Mouse (Mus musculus) kidney, embryonic 15.5 days (tissue): Measurements from ENCODE around the gene Rnf151. TPM values are rescaled to one million over a fixed set of nuclear protein-coding genes. Genes with fewer than 3 reads are reported as not detected.
A peak's percentile ranks its signal among the peaks of the same experiment; 100 is the strongest.

ENCODE experiments used
- ATAC-seq: fragments of 200-750 bp; cut with Nextera tagmentation; replicated peaks from 2 replicates; pipeline ENCODE4 v1.8.0; 2017; ENCODE audit warnings: moderate TSS enrichment; ENCODE audit not compliant: low FRiP score
- H3K27ac ChIP-seq: fragments of 300-500 bp; sonication (generic); 2 replicates; pipeline ENCODE4 v1.5.1; 2015; ENCODE audit warnings: mild to moderate bottlenecking, inconsistent platforms
- H3K27me3 ChIP-seq: fragments of 300-500 bp; sonication (generic); 2 replicates; pipeline ENCODE4 v1.6.1; 2015; ENCODE audit warnings: inconsistent platforms
- H3K36me3 ChIP-seq: fragments of 300-500 bp; sonication (generic); 2 replicates; pipeline ENCODE4 v1.6.1; 2015; ENCODE audit warnings: inconsistent platforms
- H3K4me1 ChIP-seq: fragments of 300-500 bp; sonication (generic); 2 replicates; pipeline ENCODE4 v1.6.1; 2015; ENCODE audit warnings: inconsistent platforms
- H3K4me2 ChIP-seq: fragments of 300-500 bp; sonication (generic); 2 replicates; pipeline ENCODE4 v1.6.1; 2015; ENCODE audit warnings: moderate library complexity, mild to moderate bottlenecking, inconsistent platforms
- H3K4me3 ChIP-seq: fragments of 300-500 bp; sonication (generic); replicated peaks from 2 replicates; pipeline ENCODE4 v1.5.1; 2015; ENCODE audit warnings: mild to moderate bottlenecking, inconsistent platforms
- H3K9ac ChIP-seq: fragments of 300-500 bp; sonication (generic); 2 replicates; pipeline ENCODE4 v1.6.1; 2015; ENCODE audit warnings: mild to moderate bottlenecking, inconsistent platforms
- H3K9me3 ChIP-seq: fragments of 300-500 bp; sonication (generic); replicated peaks from 2 replicates; pipeline ENCODE4 v1.6.1; 2016; ENCODE audit warnings: inconsistent platforms
- WGBS: fragments of 180-500 bp; shearing (Covaris S2); methylation state at CpG from one replicate; pipeline ENCODE4 v1.1.7; 2015; ENCODE audit warnings: mixed read lengths; 5-methylcytosine and 5-hydroxymethylcytosine counted together
- polyA plus RNA-seq: library from polyadenylated mRNA; unstranded; fragments of >200 nt; fragmentation: Nextera tagmentation; extraction: Ambion mirVana; gene quantifications from 2 replicates; pipeline ENCODE4 v1.2.1, GENCODE M21; 2015

Rnf151 gene
- 0.18 TPM in 1 of 2 replicates, not detected in the other for polyA plus RNA-seq

DNA sequence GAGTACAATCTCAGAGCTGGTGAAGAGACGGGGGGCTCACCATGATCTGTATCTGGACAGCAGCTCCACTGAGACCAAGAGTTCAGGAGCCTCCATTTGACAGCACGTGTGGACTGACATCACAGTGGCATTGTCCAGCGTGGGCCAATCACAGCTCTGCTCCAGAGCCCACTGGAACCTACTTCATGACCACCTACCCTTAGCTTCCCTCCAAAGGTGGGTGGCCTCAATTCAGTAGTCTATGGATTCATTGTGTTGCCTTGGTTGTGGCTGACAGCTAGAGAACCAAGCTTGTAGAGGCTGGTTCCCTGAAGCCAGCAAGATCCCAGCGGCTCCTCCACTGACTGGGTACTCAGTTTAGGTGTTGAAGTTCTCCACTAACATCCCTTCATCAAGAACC is at the start of gene Rnf151, which contains the start of gene Rps2:
Rnf151 (minus strand) TSS at position 121 of the 400 bp plus-strand sequence.
Rps2 (plus strand) TSS at position 174 of the 400 bp plus-strand sequence.
- no peak for ATAC-seq
- H3K4me3 ChIP-seq = peak within 1 kb of the TSS; percentile 98
- 78% methylated on average over 4 of the region's 4 CpGs for WGBS
- no peaks in the 10 kb centered on the region for H3K27me3 ChIP-seq
- no peaks in the 10 kb centered on the region for H3K9me3 ChIP-seq
- H3K27ac ChIP-seq = peak within 1 kb of the TSS; percentile 94; the same call in 1 of the 2 replicates
- peaks cover 40% of the 10 kb centered on the region for H3K4me1 ChIP-seq
- H3K4me2 ChIP-seq = peak within 1 kb of the TSS; percentile 70
- peaks cover 44% of the 10 kb centered on the region for H3K36me3 ChIP-seq
- H3K9ac ChIP-seq = peak within 1 kb of the TSS; percentile 96; the same call in 1 of the 2 replicates

DNA sequence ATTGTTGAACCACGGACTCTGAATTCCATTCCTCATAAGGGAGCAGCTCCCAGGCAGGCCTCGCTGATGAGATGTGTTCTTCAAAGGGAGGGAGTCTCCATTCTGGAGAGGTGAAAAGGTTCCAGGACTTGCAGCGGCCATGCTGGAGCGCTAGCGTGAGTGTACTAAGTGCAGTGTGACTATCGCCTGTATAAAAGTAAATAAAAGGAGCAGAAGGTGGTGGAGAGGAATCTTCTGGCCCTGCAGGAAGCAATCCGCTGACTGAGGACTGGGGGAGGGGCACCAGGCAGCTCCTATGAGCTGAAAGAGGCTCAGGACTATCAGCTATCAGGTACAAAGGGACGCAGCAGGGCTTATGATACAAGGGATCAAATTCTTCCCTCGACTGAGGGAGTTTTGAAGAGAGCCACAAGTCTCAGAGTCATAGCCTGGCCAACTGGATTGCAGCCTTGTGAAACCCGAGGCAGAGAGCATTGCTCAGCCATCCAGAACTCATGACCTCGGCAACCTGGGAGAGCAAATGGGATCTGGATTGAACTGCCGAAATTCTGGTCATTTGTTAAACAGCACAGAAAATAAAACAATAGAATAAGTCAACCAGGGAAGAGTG is 48.5 kb upstream of the Rnf151 start:
- peak overlapping the region; percentile 35 for H3K4me2 ChIP-seq
- H3K36me3 ChIP-seq = no peaks in the 10 kb centered on the region
- 9% methylated on average over 12 of the region's 12 CpGs for WGBS
- H3K9me3 ChIP-seq = no peaks in the 10 kb centered on the region
- peaks cover 63% of the 10 kb centered on the region for H3K4me1 ChIP-seq
- H3K4me3 ChIP-seq = no peak overlapping the region
- H3K27me3 ChIP-seq = no peaks in the 10 kb centered on the region
- H3K9ac ChIP-seq = no peak overlapping the region
- ATAC-seq = peak; percentile 55
- peak overlapping the region; percentile 90 for H3K27ac ChIP-seq

DNA sequence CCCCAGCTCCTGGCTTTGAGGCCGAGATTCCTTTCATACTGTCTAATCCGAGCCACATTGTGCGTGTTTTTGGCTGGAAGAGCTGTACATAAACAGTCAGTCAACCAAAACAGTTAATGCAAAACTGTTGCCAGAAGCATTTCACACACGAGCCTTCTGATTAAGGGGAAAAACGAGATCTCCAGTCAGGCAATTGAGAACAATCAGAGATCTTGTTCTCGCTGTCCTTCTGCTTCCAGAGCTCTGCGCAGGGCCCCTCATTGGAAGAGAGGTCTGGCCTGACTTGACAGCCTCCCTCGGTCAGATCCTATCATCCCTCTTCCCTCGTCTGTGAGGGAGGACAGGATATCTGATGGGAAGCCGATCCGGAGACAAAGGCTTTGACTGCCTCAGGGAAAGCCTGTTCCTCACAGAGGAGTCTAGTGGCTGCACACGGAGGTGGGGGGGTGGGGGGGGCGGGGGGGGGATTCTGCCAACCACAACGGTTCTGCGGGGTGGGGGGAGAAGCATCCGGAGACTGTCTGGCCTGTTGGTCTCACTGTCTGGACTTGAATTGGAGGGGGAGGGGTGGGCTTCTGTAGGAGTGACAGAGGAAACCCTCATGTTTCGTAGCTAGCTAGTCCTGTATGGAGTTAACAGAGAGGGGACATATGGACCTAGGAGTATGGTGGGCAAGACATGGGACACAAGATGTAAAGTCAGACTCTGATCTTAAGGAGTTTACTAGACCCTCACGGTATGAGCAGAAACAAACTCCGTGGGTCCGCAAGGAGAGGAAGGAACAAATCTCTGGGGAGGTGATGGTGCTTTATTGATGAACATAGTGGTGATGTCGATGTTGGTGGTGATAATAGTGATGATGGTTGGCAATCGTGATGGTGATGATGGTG is 47.4 kb upstream of the Rnf151 start:
- no peak overlapping the region for H3K4me3 ChIP-seq
- peak overlapping the region; percentile 90 for H3K27ac ChIP-seq
- no peaks in the 10 kb centered on the region for H3K36me3 ChIP-seq
- no peaks in the 10 kb centered on the region for H3K9me3 ChIP-seq
- H3K4me2 ChIP-seq = peak overlapping the region; percentile 36
- WGBS = 31% methylated on average over 21 of the region's 22 CpGs
- H3K27me3 ChIP-seq = no peaks in the 10 kb centered on the region
- 0 out of 2 replicates have a peak overlapping the region, but pooled peaks have one; percentile 23 for H3K9ac ChIP-seq
- peaks cover 73% of the 10 kb centered on the region for H3K4me1 ChIP-seq
- ATAC-seq = peak; percentile 37

DNA sequence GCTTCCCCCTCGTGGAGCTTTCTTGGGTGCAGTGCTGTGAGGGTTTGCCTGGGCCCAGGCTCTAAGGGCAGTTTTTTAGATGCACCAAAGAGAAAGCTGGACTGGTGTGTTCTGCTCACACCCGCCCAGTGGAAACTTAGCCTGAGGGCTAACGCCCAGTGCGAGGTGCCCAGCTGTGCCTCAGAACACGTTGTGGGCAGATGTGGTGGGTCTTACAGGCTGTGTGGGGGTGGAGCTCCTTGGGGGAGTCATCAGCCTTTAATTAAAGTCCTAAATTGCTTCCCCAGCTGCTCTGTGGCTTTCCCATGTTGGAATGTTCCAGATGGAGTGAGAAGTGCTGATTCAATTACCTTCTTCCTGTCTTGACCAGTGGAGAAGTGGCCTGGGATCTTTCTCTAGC is 43.3 kb upstream of the Rnf151 start:
- Histone ChIP-seq H3K9ac (no peak overlapping the region), H3K4me1 (peaks cover 50% of the 10 kb centered on the region), H3K9me3 (no peaks in the 10 kb centered on the region), H3K36me3 (no peaks in the 10 kb centered on the region), H3K4me3 (no peak overlapping the region), H3K27me3 (peaks cover 2% of the 10 kb centered on the region; the same call in 1 of the 2 replicates), H3K4me2 (no peak overlapping the region), H3K27ac (peak overlapping the region; percentile 77)
- WGBS = 32% methylated on average over 5 of the region's 5 CpGs
- peak; percentile 30 for ATAC-seq

DNA sequence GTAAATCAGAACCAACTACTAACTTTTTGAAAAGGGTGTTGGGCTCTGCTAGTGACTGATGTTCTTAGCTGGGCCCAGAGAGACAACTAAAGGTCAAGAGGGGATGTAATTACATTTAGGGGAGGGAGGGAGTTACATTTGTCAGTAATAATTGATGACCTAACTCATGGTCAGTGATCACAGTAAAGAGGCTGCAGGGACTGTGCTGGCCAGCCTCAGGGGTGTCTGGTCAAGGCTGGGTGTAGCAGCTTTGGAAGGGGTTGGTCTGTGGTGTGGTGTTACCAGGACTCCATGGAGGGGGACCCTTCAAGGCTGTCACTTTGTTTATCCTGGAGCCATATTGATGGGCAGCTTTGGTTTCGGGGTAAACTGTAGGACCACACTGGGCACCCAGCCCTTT is 39.5 kb upstream of the Rnf151 start:
- ATAC-seq = peak; percentile 54

DNA sequence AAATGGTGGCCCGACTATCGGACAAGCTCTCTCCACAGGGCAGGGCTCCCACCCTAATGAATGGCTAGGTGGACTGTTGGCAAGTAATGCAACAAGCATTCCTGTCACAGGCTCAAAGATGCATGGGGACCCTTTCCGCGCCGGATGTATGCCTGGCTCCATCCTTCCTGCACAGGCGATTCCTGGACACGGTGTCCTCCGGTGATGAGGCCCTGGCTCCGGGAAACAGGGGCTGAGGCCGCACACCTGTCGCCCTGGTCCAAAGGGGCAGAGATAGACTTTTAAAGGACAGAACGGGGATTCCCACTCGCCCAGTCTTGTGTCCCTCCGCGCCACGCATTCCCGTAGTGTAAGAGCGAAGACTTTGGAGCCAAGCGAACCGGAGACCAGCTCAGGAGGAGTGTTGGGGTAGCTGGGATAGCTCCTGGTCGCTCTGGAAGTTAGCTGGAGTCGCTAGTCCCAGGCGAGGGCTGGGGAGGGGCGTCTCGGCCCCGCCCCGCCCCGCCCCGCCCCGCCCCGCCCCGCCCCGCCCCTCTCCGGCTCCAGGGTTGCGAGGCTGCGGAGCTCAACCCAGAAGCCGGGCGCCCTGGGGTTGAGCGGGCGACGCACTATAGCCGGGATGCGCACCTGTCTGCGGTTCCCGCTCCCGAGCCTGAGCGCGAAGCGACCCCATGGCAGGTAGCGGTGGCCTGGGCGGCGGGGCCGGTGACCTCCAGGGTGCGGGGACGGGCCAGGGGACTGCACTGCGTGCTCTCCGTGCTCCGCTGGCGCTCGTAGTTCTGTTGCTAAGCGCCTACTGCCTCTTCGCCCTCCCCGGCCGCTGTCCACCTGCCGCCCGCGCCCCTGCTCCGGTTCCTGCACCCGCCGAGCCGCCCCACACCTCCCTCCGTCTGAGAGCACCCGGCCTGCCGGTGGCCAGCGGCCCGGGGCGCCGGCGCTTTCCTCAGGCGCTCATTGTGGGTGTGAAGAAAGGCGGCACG is 34.8 kb upstream of the Rnf151 start, which contains the start of gene Hs3st6:
Hs3st6 (plus strand) TSS at position 574 of the 980 bp plus-strand sequence.
- peak within 1 kb of the TSS; percentile 99 for H3K4me2 ChIP-seq
- H3K27ac ChIP-seq = peak within 1 kb of the TSS; percentile 51; the same call in 1 of the 2 replicates
- no peaks in the 10 kb centered on the region for H3K36me3 ChIP-seq
- peak within 1 kb of the TSS; percentile 65 for H3K4me3 ChIP-seq
- H3K9me3 ChIP-seq = no peaks in the 10 kb centered on the region
- ATAC-seq = peak; percentile 89
- H3K4me1 ChIP-seq = peaks cover 36% of the 10 kb centered on the region
- H3K27me3 ChIP-seq = peaks cover 64% of the 10 kb centered on the region
- under 1% methylated on average over 77 of the region's 82 CpGs for WGBS
- H3K9ac ChIP-seq = peak within 1 kb of the TSS; percentile 52

More for the DNA sequence above, 39.5 kb upstream of the Rnf151 start:
- H3K4me3 ChIP-seq = no peak overlapping the region
- H3K27me3 ChIP-seq = peaks cover 38% of the 10 kb centered on the region
- no peak overlapping the region for H3K4me2 ChIP-seq
- H3K9me3 ChIP-seq = no peaks in the 10 kb centered on the region
- H3K4me1 ChIP-seq = peaks cover 56% of the 10 kb centered on the region
- H3K9ac ChIP-seq = no peak overlapping the region
- 0 out of 2 replicates have a peak overlapping the region, but pooled peaks have one; percentile 1 for H3K27ac ChIP-seq
- no peaks in the 10 kb centered on the region for H3K36me3 ChIP-seq
- 59% methylated on average over 1 of the region's 1 CpGs for WGBS

DNA sequence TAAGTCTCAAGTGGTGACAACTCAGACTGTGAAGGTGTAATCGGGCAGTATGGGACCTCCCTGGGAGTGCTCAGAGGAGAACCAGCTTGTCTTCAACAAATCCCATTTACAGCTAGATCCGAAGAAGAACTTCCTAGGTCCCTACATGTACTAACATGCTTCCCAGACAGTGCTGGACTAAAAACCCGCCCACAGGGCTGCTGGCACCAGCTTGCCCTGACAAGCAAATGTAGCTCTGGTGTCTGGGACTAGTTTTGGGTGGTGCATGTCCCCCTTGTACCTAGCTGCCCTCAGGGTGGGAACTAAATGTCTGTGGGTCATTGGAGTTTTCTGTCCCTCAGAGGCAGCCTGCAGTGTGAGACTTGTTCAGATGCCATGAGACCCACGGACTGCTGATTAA is 33.7 kb upstream of the Rnf151 start:
- no peak overlapping the region for H3K9ac ChIP-seq
- H3K27ac ChIP-seq = no peak overlapping the region
- no peaks in the 10 kb centered on the region for H3K36me3 ChIP-seq
- no peaks in the 10 kb centered on the region for H3K9me3 ChIP-seq
- WGBS = 34% methylated on average over 4 of the region's 4 CpGs
- H3K27me3 ChIP-seq = peaks cover 64% of the 10 kb centered on the region
- H3K4me2 ChIP-seq = 0 out of 2 replicates have a peak overlapping the region, but pooled peaks have one; percentile 12
- peaks cover 42% of the 10 kb centered on the region for H3K4me1 ChIP-seq
- H3K4me3 ChIP-seq = no peak overlapping the region
- no peak for ATAC-seq

DNA sequence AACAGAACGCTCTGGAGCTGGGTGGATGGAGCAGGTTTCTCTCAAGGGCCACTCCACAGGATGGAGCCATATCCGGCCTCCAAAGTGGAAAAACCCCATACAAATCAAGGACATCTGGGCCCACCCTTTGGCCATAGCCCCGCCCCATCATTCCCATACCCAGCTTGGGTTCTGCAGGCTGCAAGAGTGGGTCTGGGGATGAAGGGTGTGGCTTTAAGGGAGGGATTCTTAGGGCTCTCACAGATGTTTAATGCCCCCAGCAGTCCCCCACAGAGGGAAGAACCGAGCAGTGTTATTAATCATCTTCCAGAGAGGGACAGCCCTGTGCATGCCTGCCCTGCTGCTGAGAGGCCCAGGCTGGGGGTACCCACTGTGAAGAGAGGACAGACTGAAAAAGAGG is 29.1 kb upstream of the Rnf151 start:
- WGBS = 34% methylated on average over 4 of the region's 4 CpGs
- 0 out of 2 replicates have a peak, but pooled peaks have one; percentile 55 for ATAC-seq

DNA sequence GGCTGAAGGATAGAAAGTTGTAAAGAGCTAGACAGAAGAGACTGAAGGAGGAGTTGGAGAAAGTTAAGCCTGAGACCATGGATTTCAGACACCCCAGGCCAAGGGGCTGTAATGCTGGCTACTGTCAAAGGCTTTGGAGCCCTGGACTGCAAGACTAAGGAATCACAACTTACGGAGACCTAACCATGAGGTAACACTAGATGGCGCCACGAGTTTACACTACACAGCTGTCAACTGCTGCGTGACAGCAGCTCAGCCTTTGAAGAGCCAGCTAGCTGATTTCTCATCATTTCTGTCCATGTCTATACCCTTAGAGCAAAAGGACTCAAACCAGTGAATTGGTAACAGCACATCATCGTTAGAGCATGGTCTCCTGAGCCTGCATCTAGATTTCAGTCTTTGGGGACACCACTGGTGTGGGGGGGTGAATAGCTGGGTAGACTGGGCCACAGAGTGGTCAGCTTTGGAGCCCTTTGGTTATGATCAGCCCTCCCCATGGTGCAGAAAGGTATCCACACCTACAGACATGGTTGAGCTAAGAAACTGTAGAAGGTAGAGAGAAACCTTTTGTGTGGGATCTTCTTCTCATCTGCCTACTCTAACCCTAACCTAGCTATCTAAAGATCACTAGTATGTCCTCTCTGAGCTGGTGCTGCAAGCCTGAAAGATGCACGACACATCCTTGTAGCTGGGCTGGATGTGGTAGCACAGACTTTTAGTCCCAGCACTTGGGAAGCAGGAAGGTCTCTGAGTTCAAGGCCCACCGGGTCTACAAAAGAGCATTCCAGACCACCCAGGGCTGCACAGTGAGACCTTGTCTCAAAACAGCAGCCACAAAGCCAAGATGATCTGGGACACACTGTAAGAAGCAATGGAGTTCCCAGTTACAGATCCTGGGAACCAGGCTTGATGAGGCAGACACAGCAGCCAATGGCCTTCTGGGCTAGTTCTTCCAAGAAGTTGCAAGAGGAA is 27.9 kb upstream of the Rnf151 start:
- WGBS = 20% methylated on average over 7 of the region's 7 CpGs
- no peak overlapping the region for H3K4me3 ChIP-seq
- H3K9ac ChIP-seq = no peak overlapping the region
- peak; percentile 79 for ATAC-seq
- H3K4me2 ChIP-seq = no peak overlapping the region
- peaks cover 11% of the 10 kb centered on the region for H3K27me3 ChIP-seq
- H3K9me3 ChIP-seq = no peaks in the 10 kb centered on the region
- H3K36me3 ChIP-seq = peaks cover 18% of the 10 kb centered on the region
- H3K27ac ChIP-seq = no peak overlapping the region
- H3K4me1 ChIP-seq = peaks cover 12% of the 10 kb centered on the region

More for the DNA sequence above, 29.1 kb upstream of the Rnf151 start:
- Histone ChIP-seq H3K9ac (no peak overlapping the region), H3K4me2 (no peak overlapping the region), H3K9me3 (no peaks in the 10 kb centered on the region), H3K4me1 (peaks cover 16% of the 10 kb centered on the region), H3K27ac (0 out of 2 replicates have a peak overlapping the region, but pooled peaks have one; percentile 18), H3K36me3 (peaks cover 7% of the 10 kb centered on the region), H3K4me3 (no peak overlapping the region), H3K27me3 (peaks cover 22% of the 10 kb centered on the region)

DNA sequence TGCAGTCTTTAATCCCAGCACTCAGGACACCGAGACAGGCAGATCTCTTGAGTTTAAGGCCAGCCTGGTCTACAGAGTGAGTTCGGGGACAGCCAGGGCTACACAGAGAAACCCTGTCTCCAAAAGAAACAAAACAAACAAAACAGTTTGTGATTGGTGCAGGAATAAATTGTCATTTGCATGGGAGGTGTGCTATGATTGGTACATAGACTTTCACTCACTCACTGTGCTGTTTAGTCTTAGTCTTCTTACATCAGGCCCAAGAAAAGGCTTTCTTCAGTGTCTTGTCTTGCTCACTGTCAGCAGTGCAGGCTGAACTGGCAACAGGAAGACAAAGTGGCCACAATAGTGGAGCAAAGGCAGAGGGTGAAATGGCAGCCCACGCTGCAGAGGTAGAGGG is 26.5 kb upstream of the Rnf151 start:
- ATAC-seq = no peak

More for the DNA sequence above, 26.5 kb upstream of the Rnf151 start:
- no peaks in the 10 kb centered on the region for H3K27me3 ChIP-seq
- H3K27ac ChIP-seq = no peak overlapping the region
- WGBS = 70% methylated on average over 3 of the region's 3 CpGs
- peaks cover 12% of the 10 kb centered on the region for H3K4me1 ChIP-seq
- no peaks in the 10 kb centered on the region for H3K9me3 ChIP-seq
- H3K4me3 ChIP-seq = no peak overlapping the region
- no peak overlapping the region for H3K4me2 ChIP-seq
- H3K9ac ChIP-seq = no peak overlapping the region
- peaks cover 30% of the 10 kb centered on the region for H3K36me3 ChIP-seq
